Mouse (Mus musculus) mouse trophoblast stem cell (cell line): ENCODE results near the gene Stat5b.

Experiments
- in situ Hi-C, 2 experiments: fragments of 300-500 bp; cut with MseI, MboI; formaldehyde crosslinking; loops; 2 replicates in 1 of 2; 3 replicates in 1 of 2; pipeline ENCODE4 v1.15.1; 2025

Gene Stat5b

GRCm38 (mm10) chr11:100842025-100842424, 8.5 kb downstream of the Stat5b start:
- in situ Hi-C loops, result no loop called here

GRCm38 (mm10) chr11:100840866-100841265, 9.7 kb downstream of the Stat5b start:
- in situ Hi-C loops, result no loop called here

- in situ Hi-C loops, result no loop called here
Observed at GRCm38 (mm10) chr11:100839523-100839922, 11.0 kb downstream of the Stat5b start.

DNA sequence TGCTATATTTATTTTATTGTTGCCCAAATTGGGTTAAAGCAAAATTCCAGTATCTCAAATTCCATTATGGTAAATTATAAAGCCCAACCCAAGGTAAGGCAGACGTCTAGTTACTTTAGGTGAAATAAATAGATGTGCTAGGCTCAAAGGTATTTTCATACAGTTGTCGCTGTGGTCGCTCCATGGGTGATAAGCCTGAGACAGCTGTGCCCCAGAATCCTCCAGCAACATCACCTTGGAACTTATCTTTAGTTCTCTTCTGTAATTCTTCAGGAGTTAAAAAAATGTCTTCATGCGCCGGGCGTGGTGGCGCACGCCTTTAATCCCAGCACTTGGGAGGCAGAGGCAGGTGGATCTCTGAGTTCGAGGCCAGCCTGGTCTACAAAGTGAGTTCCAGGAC, 11.6 kb downstream of the Stat5b start:
- in situ Hi-C loops, result no loop called here

GRCm38 (mm10) chr11:100836923-100837702, 13.4 kb downstream of the Stat5b start:
- in situ Hi-C loops, result no loop called here

DNA sequence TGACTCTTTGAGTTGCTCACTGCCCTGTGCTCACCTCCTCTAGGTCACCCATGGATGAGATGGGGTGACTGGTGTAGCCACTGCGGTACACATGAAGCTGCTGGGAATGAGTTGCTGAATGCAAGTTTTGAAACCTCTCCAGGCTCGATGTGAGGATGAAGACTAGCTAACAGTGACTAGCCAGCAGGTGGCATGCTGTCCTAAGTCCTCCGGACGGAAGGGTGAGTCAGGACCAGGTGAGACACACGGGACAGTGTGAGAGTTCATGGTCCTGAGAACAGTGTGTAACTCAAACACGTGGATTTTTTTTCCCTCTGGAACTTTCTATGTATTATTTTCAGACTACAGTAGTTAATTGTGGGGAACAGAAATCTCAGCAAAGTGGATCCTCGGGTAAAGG, 17.1 kb downstream of the Stat5b start:
- in situ Hi-C loops, result no loop called here

- in situ Hi-C loops, result no loop called here
Observed at GRCm38 (mm10) chr11:100831396-100831795, 19.1 kb downstream of the Stat5b start.

DNA sequence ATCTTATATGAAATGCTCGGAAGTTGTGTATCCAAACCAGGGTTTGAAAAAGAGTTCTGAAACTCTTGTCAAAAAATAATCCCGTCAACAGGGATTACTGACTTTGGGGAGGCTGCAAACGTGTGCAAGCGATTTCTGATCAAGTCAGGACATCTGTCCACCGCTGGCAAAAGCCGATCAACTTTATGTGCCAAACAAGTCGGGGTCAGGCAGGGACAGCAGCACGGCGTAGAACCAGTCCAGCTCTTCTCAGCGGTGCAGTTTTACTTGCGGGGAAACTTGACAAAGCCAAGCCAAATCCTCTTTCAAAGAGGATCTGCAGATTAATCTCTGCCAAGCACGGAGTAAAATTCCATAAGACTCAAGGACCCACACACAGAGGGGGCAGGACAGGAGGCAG, 20.8 kb downstream of the Stat5b start:
- in situ Hi-C loops, result no loop called here

DNA sequence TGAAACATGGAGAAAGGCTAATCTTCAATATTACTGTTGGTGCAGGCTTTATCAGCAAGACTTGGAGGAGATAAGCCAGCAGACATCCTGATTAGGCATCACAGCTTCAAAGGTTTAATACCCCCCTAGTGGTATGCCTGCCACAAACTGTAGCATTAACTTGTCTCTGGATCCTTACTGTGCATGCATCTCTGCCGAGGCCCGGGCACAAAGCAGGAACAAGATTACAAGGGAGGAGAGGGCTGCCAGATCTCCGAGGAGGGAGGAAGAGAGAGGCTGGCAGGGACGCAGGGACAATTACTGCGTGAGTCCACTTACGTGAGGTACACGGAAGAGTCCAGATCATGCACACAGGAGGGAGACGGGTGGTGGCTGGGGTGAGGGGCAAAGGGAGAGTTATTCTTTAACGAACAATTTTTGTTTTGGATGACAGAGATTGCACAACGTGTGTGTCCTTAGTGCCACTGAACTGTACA, 21.8 kb downstream of the Stat5b start:
- in situ Hi-C loops, result no loop called here

DNA sequence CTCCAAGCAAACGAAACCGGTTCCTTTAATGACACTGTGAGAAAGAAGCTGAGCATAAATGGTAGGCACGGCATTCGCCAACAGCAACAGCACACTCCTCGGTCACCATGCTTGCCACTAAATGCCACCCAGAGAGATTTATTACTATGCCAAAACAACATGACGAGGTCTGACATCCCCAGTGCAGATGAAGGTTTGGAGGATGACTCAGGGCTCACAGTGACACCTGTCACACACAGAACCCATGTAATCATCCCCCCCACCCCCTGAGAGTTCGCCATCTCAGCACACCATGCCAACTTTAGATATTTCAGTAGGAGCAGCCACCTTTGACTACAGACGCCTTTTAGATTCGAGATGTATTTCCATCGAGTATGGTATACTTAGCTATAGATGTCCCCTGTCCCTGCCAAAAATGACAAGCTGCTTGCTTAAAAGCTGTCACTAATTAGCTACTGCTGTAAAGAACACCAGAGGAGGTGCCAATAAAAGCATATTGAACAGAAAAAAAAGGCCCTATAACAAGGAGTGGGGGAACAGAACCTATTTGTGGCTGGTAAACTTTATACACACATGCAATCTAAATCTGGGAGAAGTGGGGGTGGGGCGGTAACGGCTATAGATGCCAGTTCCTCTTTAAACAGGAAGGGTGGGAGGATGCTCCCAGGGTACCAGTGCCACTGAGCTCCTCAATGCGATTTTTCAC, 24.2 kb downstream of the Stat5b start:
- in situ Hi-C loops, result no loop called here

- in situ Hi-C loops, result no loop called here
Observed at GRCm38 (mm10) chr11:100825451-100825850, 25.1 kb downstream of the Stat5b start.

DNA sequence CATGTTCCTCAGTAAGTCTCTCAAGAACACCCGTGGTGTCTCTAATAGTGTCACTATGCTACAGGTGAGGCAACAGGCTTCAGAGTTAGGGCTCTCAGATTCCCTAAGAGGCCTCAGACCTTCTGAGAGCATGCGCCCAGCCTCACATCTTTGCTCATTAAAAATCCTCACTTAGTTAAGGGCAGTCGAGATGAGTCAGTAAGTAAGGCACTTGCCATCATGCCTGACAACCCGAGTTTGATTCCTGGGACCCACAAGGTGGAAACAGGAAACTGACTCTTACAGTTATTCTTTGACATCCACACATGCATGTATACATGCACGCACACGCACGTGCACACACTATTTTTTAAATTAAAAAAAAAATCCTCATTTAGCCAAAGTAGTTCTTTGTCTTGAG, 26.0 kb downstream of the Stat5b start:
- in situ Hi-C loops, result no loop called here

DNA sequence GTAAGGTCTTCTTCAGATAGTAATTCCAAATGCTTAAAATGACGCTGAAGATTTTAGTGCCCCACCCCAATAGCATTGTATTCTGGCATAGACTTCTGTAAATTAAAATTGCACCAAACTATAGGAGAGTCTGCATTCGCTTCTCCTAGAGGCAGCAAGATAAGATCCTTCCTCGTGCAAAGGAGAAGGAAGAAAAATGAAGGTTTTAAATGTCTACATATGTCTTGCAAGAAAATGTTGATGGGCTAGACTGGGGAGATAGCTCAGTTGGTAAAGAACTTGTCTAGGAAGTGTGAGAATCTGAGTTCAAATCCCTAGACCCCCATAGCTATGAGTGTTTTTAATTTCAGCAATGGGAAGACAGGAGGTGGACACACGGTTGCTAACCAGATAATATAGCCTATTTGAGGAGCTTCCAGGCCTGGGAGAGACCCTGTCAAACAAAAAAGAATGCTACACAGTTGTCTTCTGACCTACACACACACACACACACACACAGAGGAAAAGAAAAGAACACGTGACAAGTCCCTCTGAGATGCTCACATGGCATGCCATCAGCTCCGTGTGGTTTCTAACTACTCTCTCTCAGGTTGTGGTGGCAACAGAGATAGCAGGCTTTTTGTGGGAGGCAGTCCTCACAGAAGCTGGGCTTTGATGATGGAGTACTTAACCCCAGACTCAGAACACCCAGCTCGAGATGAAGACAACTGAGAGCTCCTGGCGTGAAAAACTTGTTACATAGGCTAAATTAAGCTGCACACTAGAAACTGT, 26.8 kb downstream of the Stat5b start:
- in situ Hi-C loops, result no loop called here

DNA sequence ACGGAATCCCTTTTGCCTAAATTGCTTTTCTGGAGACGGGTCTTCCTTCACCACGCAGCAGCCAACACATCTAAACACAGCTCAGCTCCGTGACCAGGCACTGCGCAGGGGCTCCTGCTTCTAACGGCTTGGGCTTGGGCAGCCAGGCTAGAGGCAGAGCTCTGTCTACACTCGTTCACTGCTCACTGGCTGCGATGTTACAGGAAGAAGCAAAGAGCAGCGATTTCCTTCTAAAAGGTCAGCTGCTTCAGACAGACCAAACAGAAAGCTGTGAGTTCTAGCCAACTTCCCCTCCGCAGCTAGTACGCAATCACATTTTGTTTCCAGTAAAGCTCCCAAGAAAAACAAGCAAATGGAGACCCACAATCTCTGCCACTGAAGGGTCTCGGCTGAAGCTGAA, 28.2 kb downstream of the Stat5b start:
- in situ Hi-C loops, result no loop called here

- in situ Hi-C loops, result no loop called here
Observed at GRCm38 (mm10) chr11:100821605-100822220, 28.8 kb downstream of the Stat5b start.

GRCm38 (mm10) chr11:100820047-100820446, 30.5 kb downstream of the Stat5b start:
- in situ Hi-C loops, result no loop called here

GRCm38 (mm10) chr11:100819626-100820025, 30.9 kb downstream of the Stat5b start:
- in situ Hi-C loops, result no loop called here

GRCm38 (mm10) chr11:100819048-100819447, 31.5 kb downstream of the Stat5b start:
- in situ Hi-C loops, result no loop called here

DNA sequence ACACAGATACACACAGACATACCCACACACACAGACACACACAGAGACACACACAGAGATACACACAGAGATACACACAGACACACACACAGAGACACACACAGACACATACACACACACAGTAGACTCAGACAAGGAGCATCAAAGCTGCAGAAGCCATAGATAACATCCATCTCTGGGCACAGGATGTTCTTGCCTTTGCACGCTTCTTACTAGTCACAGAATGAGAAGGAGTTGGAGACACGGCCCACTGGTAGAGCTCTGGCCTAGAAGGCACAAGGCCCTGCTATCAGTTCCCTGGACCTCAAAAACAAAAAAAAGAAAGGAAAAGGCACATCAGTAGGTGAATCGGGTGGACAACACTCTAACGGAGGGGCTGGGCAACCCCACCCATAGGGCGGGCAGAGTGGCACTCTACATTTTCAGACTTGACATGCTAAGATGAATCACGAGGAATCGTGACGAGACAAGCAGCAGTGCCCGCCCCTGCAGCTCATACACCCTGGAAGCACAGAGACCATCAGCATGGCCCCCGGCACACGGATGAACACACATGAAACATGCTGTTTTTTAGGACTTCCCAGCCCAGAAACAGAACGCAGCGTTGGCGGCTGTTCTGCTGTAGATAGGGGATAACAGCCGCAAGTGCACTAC, 32.0 kb downstream of the Stat5b start:
- in situ Hi-C loops, result no loop called here

DNA sequence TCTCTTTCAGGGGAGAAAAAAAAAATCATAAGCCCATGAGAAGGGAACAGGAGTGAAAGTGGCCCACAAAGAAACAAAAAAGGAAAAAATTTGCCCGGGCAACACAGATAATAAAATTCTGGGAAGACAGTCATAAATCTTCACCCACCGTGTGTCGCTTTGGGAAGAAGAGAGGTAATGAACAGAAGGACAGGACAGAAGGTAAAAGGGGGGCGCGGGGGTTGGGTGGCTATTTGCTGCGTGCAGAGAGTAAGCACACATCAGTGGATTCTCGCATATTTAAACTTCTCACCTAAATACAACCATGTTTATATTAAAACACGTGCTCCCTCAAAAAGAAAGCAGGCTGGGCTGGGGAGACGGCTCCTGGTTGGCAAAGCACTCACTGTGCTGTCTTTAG, 33.2 kb downstream of the Stat5b start:
- in situ Hi-C loops, result no loop called here

DNA sequence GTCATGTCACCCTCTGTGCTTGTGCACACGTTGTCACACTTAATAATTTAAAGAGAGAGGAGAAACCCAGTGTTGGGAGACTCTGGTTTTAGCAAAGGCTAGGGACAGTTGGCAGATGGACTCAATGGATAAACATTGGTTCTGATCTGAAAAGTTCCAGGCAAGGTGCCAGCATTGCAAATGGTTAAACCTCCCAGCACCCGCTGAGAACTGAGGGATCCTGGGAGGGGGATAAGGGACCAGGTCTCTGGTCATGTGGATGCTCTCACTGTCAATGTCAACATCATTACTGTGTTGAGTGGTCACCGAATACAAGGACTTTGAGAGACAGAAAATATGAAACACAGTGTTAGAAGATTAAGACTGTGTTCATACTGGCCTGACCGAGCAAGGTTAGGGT, 33.7 kb downstream of the Stat5b start:
- in situ Hi-C loops, result no loop called here
